Mouse (Mus musculus): ENCODE measurements around the gene Swt1. TPM values are rescaled to one million over a fixed set of nuclear protein-coding genes. Genes with fewer than 3 reads are reported as not detected.

The Swt1 gene
- polyA plus RNA-seq (2014; fragmentation: Illumina TruSeq; extraction: RNeasy Lipid Tissue Mini Kit (QIAGEN cat#74804); ENCODE audit: low read depth, low replicate concordance), result 131 TPM

DNA sequence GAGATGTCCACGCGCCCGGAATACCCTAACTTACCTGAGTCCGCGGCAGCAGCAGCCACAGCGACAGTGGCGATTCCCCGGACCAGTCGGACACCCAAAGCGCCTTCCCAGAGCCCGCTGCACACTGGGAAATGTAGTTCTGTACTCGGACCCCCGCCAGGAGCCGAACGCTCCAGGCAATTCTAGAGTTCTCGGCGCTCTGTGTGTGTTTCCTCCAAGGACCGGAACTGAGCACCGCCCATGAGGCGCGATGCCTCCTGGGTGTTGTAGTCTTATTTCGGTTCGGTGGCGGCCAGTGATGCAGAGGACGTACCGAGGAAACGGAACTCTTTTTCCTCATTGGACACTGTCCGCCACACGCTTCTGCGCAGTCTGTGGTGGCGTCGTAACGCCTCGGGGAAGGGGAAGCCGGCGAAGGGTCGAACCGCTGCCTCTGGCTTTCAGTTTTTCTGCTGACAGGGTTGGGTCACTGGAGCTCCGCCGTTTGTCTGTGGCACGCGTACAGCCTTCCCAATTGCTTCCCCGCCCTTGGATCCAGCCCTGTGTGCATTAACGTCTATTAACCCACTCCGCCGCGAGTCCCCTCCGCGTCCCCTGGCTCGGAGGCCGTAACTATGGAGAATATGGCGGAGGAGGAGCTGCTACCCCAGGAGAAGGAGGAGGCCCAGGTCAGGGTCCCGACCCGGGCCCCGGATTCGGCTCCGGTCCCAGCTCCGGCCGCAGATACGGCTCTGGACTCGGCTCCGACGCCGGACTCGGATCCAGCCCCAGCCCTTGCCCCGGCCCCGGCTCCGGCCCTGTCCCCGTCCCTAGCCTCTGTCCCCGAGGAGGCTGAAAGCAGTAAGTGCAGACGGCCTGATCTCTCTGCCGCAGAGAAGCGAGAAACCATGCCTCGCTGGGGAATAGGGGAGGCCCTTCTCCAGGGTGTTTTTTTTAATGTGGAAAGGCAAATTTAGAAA, at the start of gene Swt1, which contains the start of gene Trmt1l:
Gene Swt1, minus strand, starts transcription at position 193 of the 959 bp plus-strand sequence.
Gene Trmt1l, plus strand, starts transcription at position 280 of the 959 bp plus-strand sequence.

DNA sequence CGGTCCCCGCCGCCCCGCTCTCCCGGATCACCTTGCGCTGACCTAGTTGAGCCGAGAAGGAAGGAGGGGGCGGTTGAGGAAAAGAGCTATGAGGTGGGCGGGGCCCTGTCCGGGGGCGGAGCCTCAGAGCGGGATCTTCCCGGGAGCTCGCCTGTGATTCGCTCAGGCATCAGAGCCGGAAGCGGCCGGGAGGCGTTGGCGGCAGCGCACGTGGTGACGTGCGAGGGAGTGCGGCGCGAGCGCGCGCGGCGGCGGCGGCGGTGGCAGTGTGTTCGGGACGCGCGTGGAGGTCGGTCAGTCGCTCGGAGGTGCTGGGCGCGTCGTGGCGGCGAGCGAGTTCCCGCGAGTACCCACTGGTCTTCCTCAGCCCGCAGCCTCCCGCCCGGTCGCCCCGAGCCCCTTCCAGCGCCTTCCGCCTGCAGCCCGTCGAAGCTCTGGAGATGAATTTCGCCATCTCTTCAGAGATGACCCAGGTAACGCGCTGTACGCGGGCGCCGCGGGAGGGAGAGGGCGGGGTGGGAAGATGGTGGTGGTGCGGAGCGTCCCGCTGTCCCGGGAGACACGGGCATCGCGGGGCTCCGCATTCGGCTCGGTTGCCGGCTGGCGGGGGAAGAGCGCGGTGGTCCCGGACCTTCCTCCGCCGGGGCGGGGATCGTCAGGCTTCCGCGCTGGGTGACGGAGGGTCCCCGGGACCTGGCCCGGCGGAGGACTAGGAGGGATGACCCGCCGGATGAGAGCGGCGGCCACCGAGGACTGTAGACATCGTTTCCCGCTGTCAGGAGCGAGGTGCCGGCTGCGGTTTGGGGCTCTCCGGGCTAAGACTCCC, 83.8 kb downstream of the Swt1 start, which contains the start of gene Ivns1abp:
Gene Ivns1abp, plus strand, starts transcription at position 195 of the 826 bp plus-strand sequence.

Other genes with a start within 250 kb of the Swt1 start
- gene Gm47985, start 245.9 kb downstream of the Swt1 start, polyA plus RNA-seq (2014; fragmentation: Illumina TruSeq; extraction: RNeasy Lipid Tissue Mini Kit (QIAGEN cat#74804); ENCODE audit: low read depth, low replicate concordance), result 0.67 TPM
- not detected for gene Gm8947, start 236.1 kb downstream of the Swt1 start, polyA plus RNA-seq (2014; fragmentation: Illumina TruSeq; extraction: RNeasy Lipid Tissue Mini Kit (QIAGEN cat#74804); ENCODE audit: low read depth, low replicate concordance)
- not detected for gene Gm47995, start 230.0 kb downstream of the Swt1 start, polyA plus RNA-seq (2014; fragmentation: Illumina TruSeq; extraction: RNeasy Lipid Tissue Mini Kit (QIAGEN cat#74804); ENCODE audit: low read depth, low replicate concordance)
- not detected for gene 3110040M04Rik, start 224.3 kb downstream of the Swt1 start, polyA plus RNA-seq (2014; fragmentation: Illumina TruSeq; extraction: RNeasy Lipid Tissue Mini Kit (QIAGEN cat#74804); ENCODE audit: low read depth, low replicate concordance)
- gene Gm47996, start 218.3 kb downstream of the Swt1 start, polyA plus RNA-seq (2014; fragmentation: Illumina TruSeq; extraction: RNeasy Lipid Tissue Mini Kit (QIAGEN cat#74804); ENCODE audit: low read depth, low replicate concordance), result not detected
- 268 TPM for gene Ivns1abp, start 84.0 kb downstream of the Swt1 start, polyA plus RNA-seq (2014; fragmentation: Illumina TruSeq; extraction: RNeasy Lipid Tissue Mini Kit (QIAGEN cat#74804); ENCODE audit: low read depth, low replicate concordance)
- gene Trmt1l, start 87 bp upstream of the Swt1 start, polyA plus RNA-seq (2014; fragmentation: Illumina TruSeq; extraction: RNeasy Lipid Tissue Mini Kit (QIAGEN cat#74804); ENCODE audit: low read depth, low replicate concordance), result 37.1 TPM
- gene Rnf2, start 72.5 kb upstream of the Swt1 start, polyA plus RNA-seq (2014; fragmentation: Illumina TruSeq; extraction: RNeasy Lipid Tissue Mini Kit (QIAGEN cat#74804); ENCODE audit: low read depth, low replicate concordance), result 144 TPM
- gene Fam129a, start 142.7 kb upstream of the Swt1 start, polyA plus RNA-seq (2014; fragmentation: Illumina TruSeq; extraction: RNeasy Lipid Tissue Mini Kit (QIAGEN cat#74804); ENCODE audit: low read depth, low replicate concordance), result 14.7 TPM